Mouse (Mus musculus): ENCODE results near the gene Tmem170. TPM values are rescaled to one million over a fixed set of nuclear protein-coding genes. Genes with fewer than 3 reads are reported as not detected.
A peak's percentile ranks its signal among the peaks of the same experiment; 100 is the strongest.

The Tmem170 gene
- polyA plus RNA-seq (2015; fragmentation: Nextera tagmentation; extraction: Ambion mirVana), result 9.9 and 10.1 TPM in 2 replicates

DNA sequence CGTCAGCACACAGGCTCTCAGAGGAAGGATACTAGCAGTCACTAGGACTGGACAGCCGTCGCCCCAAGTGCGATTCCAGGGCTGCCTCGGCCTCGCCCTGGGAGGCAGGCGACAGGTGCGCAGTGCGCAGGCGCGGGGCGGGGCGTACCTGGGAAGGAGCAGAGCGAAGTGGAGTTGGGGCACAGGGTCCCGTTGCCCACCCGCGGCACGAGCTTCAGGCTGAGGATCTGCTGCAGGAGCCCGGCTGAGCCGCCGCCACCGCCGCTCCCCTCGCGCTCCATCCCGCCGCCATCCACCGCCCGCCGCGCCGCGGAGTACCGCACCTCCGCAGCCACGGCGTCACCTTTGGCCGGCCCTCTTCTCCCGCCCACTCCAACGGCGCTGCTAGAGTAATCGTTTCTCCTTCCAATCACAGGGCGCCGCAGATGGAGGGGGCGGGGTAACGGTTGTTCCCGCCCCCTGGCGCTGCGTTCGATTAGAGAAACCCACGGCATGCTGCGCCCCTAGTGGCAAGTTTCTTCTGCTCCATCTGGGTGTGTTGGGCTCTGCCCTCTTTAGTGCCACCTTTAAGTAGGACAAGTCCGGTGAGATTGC, at the start of gene Tmem170:
Gene Tmem170 (minus strand): TSS at position 396 of the 594 bp plus-strand sequence.
- TF ChIP-seq EP300 (optimal IDR thresholded peaks at IDR 0.05), result no peak
- peak; percentile 98 for TF ChIP-seq CTCF (IDR thresholded peaks at IDR 0.05; ENCODE audit: low read depth)
- peak; percentile 99 for ATAC-seq (ENCODE audit: low FRiP score, low TSS enrichment)
- Histone ChIP-seq H3K4me3 (ENCODE audit: low read depth, low read length) (peak within 1 kb of the TSS; percentile 85), H3K9ac (ENCODE audit: low read length) (peak within 1 kb of the TSS; percentile 68), H3K27ac (replicated peaks) (peak within 1 kb of the TSS; percentile 88), H3K4me1 (replicated peaks; ENCODE audit: control insufficient read depth, insufficient read depth) (no peaks in the 10 kb centered on the region), H3K4me2 (replicated peaks; ENCODE audit: low read depth) (peak within 1 kb of the TSS; percentile 63), H3K36me3 (ENCODE audit: control insufficient read depth, insufficient read depth, low read length) (no peaks in the 10 kb centered on the region), H3K27me3 (ENCODE audit: control insufficient read depth, insufficient read depth, low read length) (no peaks in the 10 kb centered on the region), H3K9me3 (ENCODE audit: control insufficient read depth, low read length) (no peaks in the 10 kb centered on the region)
- DNase-seq (ENCODE audit: low spot score), result peak; percentile 98
- WGBS, result under 1% methylated on average over 47 of the region's 53 CpGs

DNA sequence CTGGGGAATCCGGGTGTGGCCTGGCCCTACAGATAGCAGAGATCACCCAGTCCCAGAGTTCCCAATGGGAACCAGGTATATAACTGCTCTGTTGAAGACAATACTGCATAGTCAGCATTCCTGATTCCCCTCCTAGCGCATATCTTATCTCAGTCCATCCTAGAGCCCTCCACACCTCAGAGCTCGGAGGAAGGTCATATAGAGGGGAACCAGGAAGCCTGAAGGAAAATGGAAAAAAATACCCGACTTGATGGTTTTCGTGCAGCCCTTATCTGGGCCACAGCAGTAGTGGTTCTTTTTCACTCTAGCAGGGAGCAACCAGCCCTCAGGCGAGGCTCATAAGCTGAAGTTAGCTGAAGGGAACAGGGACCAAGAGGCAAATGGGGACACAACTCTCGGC, 48.4 kb upstream of the Tmem170 start:
- whole genome bisulfite sequencing, result 73% methylated on average over 7 of the region's 7 CpGs
- no peak for ATAC-seq (ENCODE audit: low FRiP score, low TSS enrichment)

GRCm38 (mm10) chr8:111923383-111923804, 46.8 kb upstream of the Tmem170 start:
- Histone ChIP-seq H3K36me3 (ENCODE audit: control insufficient read depth, insufficient read depth, low read length) (no peaks in the 10 kb centered on the region), H3K4me2 (replicated peaks; ENCODE audit: low read depth) (peak overlapping the region; percentile 25; the same call in 1 of the 2 replicates), H3K4me3 (ENCODE audit: low read depth, low read length) (no peak overlapping the region), H3K27ac (replicated peaks) (no peak overlapping the region), H3K9ac (ENCODE audit: low read length) (no peak overlapping the region), H3K9me3 (ENCODE audit: control insufficient read depth, low read length) (no peaks in the 10 kb centered on the region), H3K27me3 (ENCODE audit: control insufficient read depth, insufficient read depth, low read length) (no peaks in the 10 kb centered on the region), H3K4me1 (replicated peaks; ENCODE audit: control insufficient read depth, insufficient read depth) (no peaks in the 10 kb centered on the region)
- TF ChIP-seq EP300 (optimal IDR thresholded peaks at IDR 0.05) (no peak), CTCF (IDR thresholded peaks at IDR 0.05; ENCODE audit: low read depth) (peak; percentile 83)
- DNase-seq (ENCODE audit: low spot score) (peak; percentile 72), ATAC-seq (ENCODE audit: low FRiP score, low TSS enrichment) (peak; percentile 89)
- WGBS, result 21% methylated on average over 10 of the region's 10 CpGs

More for the DNA sequence above, 48.4 kb upstream of the Tmem170 start:
- Histone ChIP-seq H3K4me3 (ENCODE audit: low read depth, low read length) (no peak overlapping the region), H3K27me3 (ENCODE audit: control insufficient read depth, insufficient read depth, low read length) (no peaks in the 10 kb centered on the region), H3K4me2 (replicated peaks; ENCODE audit: low read depth) (no peak overlapping the region), H3K9me3 (ENCODE audit: control insufficient read depth, low read length) (no peaks in the 10 kb centered on the region), H3K27ac (replicated peaks) (no peak overlapping the region), H3K4me1 (replicated peaks; ENCODE audit: control insufficient read depth, insufficient read depth) (no peaks in the 10 kb centered on the region), H3K36me3 (ENCODE audit: control insufficient read depth, insufficient read depth, low read length) (no peaks in the 10 kb centered on the region), H3K9ac (ENCODE audit: low read length) (no peak overlapping the region)
- DNase-seq (ENCODE audit: low spot score), result no peak
- TF ChIP-seq CTCF (IDR thresholded peaks at IDR 0.05; ENCODE audit: low read depth) (no peak), EP300 (optimal IDR thresholded peaks at IDR 0.05) (no peak)

DNA sequence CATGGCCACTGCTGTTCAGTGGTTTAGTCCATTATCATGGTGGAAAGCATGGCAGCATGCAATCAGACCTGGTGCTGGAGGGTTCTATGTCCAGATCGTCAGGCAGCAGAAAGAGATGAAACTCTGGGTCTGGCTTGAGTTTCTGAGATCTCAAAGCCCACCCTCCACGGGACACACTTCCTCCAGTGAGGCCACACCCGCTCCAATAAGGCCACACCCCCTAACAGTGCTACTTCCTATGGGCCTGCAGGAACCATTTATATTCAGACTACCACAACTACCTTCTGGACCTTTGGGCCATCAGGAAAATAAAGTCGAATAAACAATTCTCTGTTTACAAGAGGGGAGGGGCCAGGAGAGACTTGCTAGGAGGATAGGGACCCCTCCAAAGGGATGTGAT, 44.4 kb upstream of the Tmem170 start:
- Histone ChIP-seq H3K4me1 (replicated peaks; ENCODE audit: control insufficient read depth, insufficient read depth) (no peaks in the 10 kb centered on the region), H3K27ac (replicated peaks) (no peak overlapping the region), H3K4me3 (ENCODE audit: low read depth, low read length) (no peak overlapping the region), H3K4me2 (replicated peaks; ENCODE audit: low read depth) (no peak overlapping the region), H3K9ac (ENCODE audit: low read length) (no peak overlapping the region), H3K36me3 (ENCODE audit: control insufficient read depth, insufficient read depth, low read length) (no peaks in the 10 kb centered on the region), H3K27me3 (ENCODE audit: control insufficient read depth, insufficient read depth, low read length) (no peaks in the 10 kb centered on the region), H3K9me3 (ENCODE audit: control insufficient read depth, low read length) (no peaks in the 10 kb centered on the region)
- DNase-seq (ENCODE audit: low spot score) (no peak), ATAC-seq (ENCODE audit: low FRiP score, low TSS enrichment) (no peak)
- no peak for TF ChIP-seq EP300 (optimal IDR thresholded peaks at IDR 0.05)
- no peak for TF ChIP-seq CTCF (IDR thresholded peaks at IDR 0.05; ENCODE audit: low read depth)
- 78% methylated on average over 4 of the region's 4 CpGs for WGBS

- DNase-seq (ENCODE audit: low spot score), result no peak
- Histone ChIP-seq H3K4me1 (replicated peaks; ENCODE audit: control insufficient read depth, insufficient read depth) (no peaks in the 10 kb centered on the region), H3K9me3 (ENCODE audit: control insufficient read depth, low read length) (no peaks in the 10 kb centered on the region), H3K4me3 (ENCODE audit: low read depth, low read length) (no peak overlapping the region), H3K36me3 (ENCODE audit: control insufficient read depth, insufficient read depth, low read length) (no peaks in the 10 kb centered on the region), H3K4me2 (replicated peaks; ENCODE audit: low read depth) (no peak overlapping the region), H3K27ac (replicated peaks) (no peak overlapping the region), H3K27me3 (ENCODE audit: control insufficient read depth, insufficient read depth, low read length) (no peaks in the 10 kb centered on the region), H3K9ac (ENCODE audit: low read length) (no peak overlapping the region)
- WGBS, result 89% methylated on average over 2 of the region's 2 CpGs
- TF ChIP-seq CTCF (IDR thresholded peaks at IDR 0.05; ENCODE audit: low read depth) (peak; percentile 55), EP300 (optimal IDR thresholded peaks at IDR 0.05) (no peak)
- ATAC-seq (ENCODE audit: low FRiP score, low TSS enrichment), result no peak
Measured at GRCm38 (mm10) chr8:111919663-111920062, 43.1 kb upstream of the Tmem170 start.

DNA sequence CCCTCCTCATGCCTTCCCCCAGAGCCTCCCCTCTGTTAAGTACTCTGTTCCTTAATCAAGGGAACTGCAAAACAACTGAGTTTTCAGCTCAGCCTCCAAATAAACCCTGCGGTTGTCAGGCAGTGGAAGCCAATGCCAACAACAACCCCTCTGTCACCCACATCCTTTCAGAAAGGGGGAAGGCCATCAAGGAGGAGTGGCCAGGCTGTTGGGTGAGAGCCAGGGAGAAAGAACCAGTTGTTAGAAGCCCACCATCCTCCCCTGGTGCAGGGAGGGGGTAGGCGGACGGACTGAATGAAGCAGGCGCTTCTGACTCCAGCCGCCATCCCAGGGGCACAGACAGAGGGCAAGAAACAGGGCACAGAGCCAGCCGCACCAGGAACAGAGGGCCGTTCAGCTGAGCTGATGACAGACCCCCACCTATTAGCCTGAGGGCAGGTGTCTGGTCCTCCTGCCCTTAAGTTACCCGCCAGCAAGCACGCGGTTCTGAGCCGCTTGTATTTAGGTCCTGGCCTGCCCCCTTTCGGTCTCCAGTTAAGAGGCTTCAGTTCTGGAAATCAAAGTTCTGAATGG, 36.4 kb upstream of the Tmem170 start:
- ATAC-seq (ENCODE audit: low FRiP score, low TSS enrichment) (0 out of 2 replicates have a peak, but pooled peaks have one; percentile 16), DNase-seq (ENCODE audit: low spot score) (peak; percentile 35)

More for the DNA sequence above, 36.4 kb upstream of the Tmem170 start:
- Histone ChIP-seq H3K4me3 (ENCODE audit: low read depth, low read length) (no peak overlapping the region), H3K27ac (replicated peaks) (no peak overlapping the region), H3K4me1 (replicated peaks; ENCODE audit: control insufficient read depth, insufficient read depth) (peaks cover 3% of the 10 kb centered on the region; the same call in 1 of the 2 replicates), H3K9me3 (ENCODE audit: control insufficient read depth, low read length) (no peaks in the 10 kb centered on the region), H3K9ac (ENCODE audit: low read length) (no peak overlapping the region), H3K4me2 (replicated peaks; ENCODE audit: low read depth) (no peak overlapping the region), H3K27me3 (ENCODE audit: control insufficient read depth, insufficient read depth, low read length) (no peaks in the 10 kb centered on the region), H3K36me3 (ENCODE audit: control insufficient read depth, insufficient read depth, low read length) (no peaks in the 10 kb centered on the region)
- TF ChIP-seq CTCF (IDR thresholded peaks at IDR 0.05; ENCODE audit: low read depth) (peak; percentile 36; the same call in 1 of the 2 replicates), EP300 (optimal IDR thresholded peaks at IDR 0.05) (no peak)
- 69% methylated on average over 12 of the region's 12 CpGs for WGBS

Data from stomach, postnatal 0 days (tissue).